Mouse (Mus musculus): ENCODE results near the gene Mab21l3.
A peak's percentile ranks its signal among the peaks of the same experiment; 100 is the strongest.

Gene Mab21l3

DNA sequence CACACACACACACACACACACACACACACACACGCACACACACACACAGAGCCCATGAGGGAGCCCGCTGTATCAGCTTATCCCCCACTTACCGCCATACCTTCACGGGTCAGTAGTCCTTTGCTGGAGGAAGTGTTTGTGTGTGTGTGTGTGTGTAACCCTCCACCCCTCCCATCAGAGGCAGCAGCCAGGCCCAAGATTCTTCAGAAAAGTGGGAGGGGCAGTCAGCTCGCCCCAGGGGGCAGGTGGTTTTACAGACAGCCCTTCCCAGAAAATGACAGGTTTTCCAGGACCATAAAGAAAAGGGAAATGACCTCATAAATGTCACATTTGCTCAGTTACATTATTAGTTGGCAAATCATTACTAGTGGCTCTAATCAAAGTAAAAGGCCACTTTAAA, at the start of gene Mab21l3:
Mab21l3 (minus strand) TSS at position 144 of the 400 bp plus-strand sequence.
- no peak for ATAC-seq (ENCODE audit: insufficient number of reproducible peaks, low FRiP score, low TSS enrichment)

DNA sequence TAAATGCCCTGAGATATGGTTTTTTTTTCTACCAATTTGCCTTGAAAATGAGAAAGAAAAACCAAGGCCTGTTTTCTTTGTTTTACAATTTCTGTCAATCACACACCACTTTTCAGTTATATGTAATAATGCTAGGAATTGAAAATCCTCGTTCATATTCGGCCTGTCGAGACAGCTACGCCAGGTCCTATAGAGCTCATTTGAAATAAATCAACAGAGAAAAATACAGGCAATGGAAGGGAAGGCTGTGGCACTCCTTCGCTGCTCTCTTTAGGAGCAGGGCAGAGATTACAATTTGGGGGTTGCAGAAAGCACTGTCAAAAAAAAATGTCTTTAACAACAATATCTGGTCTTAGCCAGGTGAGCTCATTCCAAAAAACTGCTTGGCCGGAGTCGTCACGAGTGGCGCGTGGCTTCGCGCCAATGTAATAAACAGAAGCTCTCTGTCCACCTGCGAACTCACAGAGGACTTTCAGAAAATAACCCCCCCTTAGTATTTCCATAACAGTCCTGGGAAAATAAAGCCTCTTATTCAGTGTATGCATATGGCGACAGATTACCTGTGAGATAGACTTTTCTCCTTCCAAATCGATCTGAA, 48.7 kb upstream of the Mab21l3 start:
- ATAC-seq (ENCODE audit: insufficient number of reproducible peaks, low FRiP score, low TSS enrichment): no peak

DNA sequence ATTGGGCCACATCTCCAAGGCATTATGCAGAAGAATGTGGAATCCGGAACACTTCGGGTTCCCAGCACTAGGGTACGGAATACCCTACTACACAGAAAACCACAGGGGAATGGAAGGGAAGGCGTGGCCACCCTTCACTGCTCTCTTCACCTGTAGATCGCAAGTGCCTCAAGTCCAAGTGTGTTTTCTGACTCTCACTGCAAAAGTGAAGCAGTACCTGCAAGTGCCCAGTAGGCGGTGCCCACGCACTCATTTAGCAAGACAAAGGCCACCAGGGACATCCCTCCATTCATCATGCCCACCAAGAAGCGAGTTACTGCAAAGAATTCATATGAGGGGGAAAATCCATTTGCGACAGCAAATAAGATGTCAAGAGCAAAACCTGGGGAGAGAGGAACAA, 48.1 kb upstream of the Mab21l3 start:
- ATAC-seq (ENCODE audit: insufficient number of reproducible peaks, low FRiP score, low TSS enrichment): peak; percentile 61

DNA sequence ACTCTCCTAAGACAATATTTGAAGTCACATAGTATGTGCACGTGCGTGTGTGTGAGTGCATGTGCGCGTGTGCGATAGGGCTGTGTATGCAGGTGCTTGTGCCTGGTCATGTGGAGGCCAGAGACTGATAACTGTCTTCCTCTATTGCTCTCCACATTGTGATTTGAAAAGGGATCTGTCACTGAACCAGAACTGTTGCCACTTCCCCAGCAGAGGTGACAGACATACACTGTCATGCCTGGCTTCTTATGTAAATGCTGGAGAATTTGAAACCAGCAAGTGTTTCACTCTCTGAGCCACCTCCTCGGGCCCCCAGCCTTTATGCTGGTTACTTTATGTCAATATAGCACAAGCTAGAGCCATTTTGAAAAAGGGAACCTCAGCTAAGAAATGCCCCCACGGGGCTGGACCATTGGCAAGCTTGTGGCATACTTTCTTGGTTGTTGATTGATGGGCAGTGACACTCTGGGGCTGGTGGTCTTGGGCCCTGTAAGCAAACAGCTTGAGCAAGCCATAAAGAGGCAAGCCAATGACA, 46.7 kb upstream of the Mab21l3 start:
- no peak for ATAC-seq (ENCODE audit: insufficient number of reproducible peaks, low FRiP score, low TSS enrichment)

DNA sequence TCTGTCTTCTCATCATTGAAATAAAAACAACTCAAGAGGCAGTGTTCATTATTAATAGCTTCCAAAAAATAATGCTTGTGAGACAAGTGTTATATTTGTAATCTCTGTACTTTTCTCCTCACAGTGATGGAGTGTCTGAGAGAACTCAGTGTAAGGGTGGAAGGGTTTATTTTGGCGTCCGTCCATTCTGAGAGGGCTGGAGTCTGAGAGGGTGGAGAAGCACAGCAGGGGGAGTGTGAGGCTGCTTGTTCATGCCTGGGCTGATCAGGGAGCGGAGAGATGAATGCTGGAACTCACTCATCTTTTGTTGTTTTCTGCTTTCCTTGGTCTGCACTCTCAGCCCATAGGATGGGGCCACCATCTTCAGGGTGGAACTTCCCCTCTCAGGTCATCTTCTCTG, 36.8 kb upstream of the Mab21l3 start:
- ATAC-seq (ENCODE audit: insufficient number of reproducible peaks, low FRiP score, low TSS enrichment): no peak

DNA sequence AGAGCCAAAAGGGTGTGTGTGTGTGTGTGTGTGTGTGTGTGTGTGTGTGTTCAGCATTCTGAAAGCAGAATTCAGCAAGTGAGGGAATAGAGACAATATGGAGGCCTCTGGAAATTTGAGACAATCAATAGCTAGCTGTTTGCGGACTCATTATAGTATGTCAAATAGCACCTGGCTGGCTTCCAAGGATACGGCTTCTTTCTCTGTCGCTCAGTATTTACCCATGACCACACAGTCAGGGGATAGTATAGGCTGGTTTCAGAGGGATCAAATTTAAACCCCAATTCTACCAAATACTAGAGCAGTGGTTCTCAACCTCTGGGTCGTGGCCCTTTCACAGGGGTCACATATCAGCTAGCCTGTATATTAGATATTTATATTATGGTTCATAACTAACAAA, 36.3 kb upstream of the Mab21l3 start:
- ATAC-seq (ENCODE audit: insufficient number of reproducible peaks, low FRiP score, low TSS enrichment): no peak

DNA sequence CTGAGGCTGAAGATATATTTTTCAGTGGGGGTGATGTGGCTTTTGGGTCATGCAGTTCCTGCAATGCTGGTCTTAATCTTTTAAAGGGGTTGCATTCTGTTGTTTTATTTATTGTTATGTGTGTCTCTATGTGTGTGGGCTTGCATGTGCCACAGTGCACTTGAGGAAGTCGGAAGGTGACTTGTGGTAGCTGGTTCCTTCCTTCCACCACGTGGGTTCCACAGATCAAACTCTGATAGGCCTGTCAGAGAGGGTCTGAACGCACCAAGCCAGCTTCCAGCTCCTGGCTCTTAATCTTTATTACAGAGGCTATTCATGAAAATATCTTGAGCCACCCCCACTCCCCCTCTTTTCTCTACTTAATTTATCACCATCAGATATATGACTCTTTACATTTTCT, 35.1 kb upstream of the Mab21l3 start:
- no peak for ATAC-seq (ENCODE audit: insufficient number of reproducible peaks, low FRiP score, low TSS enrichment)

DNA sequence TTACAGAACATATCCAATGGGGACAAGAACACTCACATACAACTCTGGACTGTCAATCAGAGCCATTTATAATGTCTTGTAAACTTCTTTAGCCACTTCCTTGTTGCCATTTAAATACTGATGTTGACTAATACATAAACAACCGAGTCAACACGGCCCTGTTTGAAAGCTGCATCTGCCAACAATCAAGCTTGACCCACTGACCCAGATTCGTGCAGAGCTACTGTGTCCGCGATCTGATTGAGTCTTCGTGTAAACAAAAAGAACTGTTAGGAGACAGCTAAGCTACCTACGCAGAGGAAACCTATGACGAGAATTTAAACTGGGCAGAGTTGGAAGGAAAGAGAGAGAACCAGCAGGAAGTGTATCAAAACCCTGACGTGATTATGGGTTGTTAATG, 33.0 kb upstream of the Mab21l3 start:
- no peak for ATAC-seq (ENCODE audit: insufficient number of reproducible peaks, low FRiP score, low TSS enrichment)

- ATAC-seq (ENCODE audit: insufficient number of reproducible peaks, low FRiP score, low TSS enrichment): no peak
Measured at GRCm38 (mm10) chr3:101880818-101881217, 32.1 kb upstream of the Mab21l3 start.

DNA sequence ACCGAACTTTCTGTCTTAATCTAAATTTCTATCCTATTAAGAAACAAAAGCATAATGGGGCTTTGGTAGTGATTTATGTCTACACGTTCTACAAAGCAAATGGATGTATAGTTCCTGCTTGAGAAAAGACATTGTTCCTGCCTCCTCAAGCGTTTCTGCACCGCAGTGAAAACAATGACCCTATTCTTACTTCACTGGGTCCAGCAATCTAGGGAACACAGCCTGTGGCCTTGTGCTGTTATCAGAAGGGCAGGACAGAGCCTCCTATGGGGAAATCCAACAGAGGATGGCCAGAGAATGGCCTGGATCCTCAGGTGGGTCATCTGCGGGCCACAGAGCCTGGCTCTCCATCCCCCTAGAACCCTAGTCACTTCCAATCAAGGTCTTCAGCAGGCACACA, 29.4 kb upstream of the Mab21l3 start:
- no peak for ATAC-seq (ENCODE audit: insufficient number of reproducible peaks, low FRiP score, low TSS enrichment)

DNA sequence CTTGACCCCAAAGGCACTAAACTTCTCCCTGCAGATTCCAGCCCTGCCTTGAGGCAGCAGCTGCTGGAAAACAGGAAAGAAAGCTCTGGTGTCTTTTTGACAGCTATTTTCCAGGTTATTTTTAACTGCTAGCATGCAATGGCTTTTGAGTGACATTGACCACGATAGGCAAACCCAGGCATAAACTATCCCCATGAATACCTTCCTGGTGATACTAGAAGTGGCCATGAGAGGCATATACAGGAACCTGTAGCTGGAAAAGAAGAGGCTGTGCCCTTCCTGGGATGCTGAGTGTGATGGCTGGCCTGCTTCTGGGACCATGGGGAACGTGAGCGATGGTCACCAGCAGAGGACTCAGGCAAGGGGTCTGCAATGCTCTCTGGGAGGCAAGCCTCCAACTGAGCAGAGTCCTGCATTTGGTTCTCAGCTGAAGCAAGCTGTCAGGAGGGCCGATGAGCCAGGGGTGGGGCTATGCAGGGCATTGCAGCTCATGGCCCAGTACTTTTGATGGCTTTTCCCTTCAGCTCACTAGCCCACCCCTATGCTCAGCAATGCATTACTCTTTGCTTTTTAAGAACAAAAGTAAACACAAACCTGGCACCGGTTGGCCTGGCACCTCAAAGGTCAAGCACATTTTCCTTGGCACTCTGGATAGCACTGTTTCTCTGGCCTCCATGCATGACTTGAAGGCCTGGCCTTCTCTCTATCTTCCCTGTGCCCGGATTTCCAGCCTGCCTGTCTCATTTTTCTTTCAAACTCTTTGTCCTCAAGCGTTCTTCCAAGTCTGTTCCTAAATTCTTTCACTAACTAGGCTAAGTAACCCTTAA, 27.9 kb upstream of the Mab21l3 start:
- ATAC-seq (ENCODE audit: insufficient number of reproducible peaks, low FRiP score, low TSS enrichment): no peak

DNA sequence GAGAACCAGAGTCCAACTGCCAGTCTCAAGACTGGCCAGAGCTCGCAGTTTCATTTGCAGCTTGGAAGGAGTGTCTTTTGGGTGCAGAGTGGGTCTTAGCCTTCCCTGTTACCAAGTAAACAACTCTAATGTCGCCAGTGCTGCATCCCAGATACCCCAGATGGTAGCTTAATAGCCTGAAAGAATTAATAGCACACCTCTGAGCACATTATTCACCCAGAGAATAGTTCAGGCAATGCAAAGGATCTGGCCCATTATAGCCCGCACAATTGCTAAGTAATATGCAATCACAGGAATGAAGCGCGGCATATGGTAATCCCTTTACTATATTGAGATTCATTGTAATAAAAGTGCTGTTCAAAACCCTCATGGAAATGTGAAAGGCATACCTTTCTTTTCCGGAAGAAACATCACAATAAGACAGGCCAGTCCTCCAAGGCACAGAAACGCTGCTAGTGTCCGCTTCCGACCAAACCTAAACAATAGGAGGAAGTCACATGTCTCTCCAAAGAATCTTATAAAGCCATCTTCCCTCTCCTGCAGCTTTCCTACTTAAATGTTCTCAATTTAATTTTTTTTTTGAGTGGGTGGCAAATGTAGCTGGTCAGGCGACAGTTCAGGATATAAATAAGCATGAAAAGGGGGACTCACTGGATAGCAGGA, 26.6 kb upstream of the Mab21l3 start:
- ATAC-seq (ENCODE audit: insufficient number of reproducible peaks, low FRiP score, low TSS enrichment): no peak

DNA sequence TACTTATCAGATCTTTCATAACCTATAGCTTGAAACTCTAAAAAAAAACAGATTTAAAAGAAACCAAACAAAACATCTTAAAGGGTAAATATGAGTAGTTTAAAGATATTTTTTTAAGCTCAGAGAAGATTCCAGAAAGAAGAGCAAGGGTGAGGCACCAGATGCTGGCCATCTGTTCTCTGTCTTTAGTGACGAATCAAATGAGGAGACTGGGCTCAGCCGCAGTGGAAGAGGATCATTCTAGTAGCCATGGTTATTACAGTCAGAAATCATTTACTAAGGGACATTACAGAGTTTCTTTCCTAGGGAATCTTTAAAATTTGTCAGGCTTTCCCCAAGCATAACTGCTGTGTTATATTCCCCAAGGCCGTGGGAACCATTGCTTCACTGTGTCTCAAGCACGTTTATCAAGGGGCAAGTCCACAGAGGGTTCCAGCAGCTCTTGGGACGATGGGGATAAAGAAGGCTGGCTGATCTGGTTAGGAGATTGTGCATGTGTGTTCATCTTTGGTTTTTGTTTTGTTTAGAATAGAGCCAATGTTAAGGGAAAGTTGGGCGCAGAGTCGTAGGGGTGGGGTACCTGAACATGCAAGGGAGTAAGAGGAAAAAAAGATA, 24.4 kb upstream of the Mab21l3 start:
- ATAC-seq (ENCODE audit: insufficient number of reproducible peaks, low FRiP score, low TSS enrichment): no peak

- ATAC-seq (ENCODE audit: insufficient number of reproducible peaks, low FRiP score, low TSS enrichment): no peak
Measured at GRCm38 (mm10) chr3:101871951-101872350, 23.2 kb upstream of the Mab21l3 start.

- peak; percentile 87 for ATAC-seq (ENCODE audit: insufficient number of reproducible peaks, low FRiP score, low TSS enrichment)
Measured at GRCm38 (mm10) chr3:101867001-101867421, 18.3 kb upstream of the Mab21l3 start.

- ATAC-seq (ENCODE audit: insufficient number of reproducible peaks, low FRiP score, low TSS enrichment): no peak
Measured at GRCm38 (mm10) chr3:101861856-101862255, 13.1 kb upstream of the Mab21l3 start.

GRCm38 (mm10) chr3:101860151-101860550, 11.4 kb upstream of the Mab21l3 start:
- ATAC-seq (ENCODE audit: insufficient number of reproducible peaks, low FRiP score, low TSS enrichment): no peak

GRCm38 (mm10) chr3:101859740-101860139, 11.0 kb upstream of the Mab21l3 start:
- no peak for ATAC-seq (ENCODE audit: insufficient number of reproducible peaks, low FRiP score, low TSS enrichment)

DNA sequence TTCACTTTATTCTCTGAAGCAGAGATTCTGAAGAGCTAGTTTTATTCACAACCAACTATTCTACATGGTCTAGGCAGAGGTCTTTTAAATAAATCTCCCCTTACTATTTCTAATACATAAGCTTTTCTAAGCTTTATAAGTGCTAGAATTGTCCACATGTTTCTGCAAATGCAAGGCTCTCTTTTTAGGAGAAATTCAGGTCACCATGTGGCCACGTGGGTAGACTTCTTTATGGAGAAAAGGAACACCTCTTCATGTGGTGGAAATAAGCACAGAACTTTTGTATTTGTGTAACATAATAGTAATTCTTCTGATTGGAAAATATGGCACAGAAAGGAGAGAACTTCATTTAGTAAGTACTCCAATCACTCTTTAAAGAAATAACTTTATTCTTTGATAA, 5.3 kb upstream of the Mab21l3 start:
- no peak for ATAC-seq (ENCODE audit: insufficient number of reproducible peaks, low FRiP score, low TSS enrichment)

DNA sequence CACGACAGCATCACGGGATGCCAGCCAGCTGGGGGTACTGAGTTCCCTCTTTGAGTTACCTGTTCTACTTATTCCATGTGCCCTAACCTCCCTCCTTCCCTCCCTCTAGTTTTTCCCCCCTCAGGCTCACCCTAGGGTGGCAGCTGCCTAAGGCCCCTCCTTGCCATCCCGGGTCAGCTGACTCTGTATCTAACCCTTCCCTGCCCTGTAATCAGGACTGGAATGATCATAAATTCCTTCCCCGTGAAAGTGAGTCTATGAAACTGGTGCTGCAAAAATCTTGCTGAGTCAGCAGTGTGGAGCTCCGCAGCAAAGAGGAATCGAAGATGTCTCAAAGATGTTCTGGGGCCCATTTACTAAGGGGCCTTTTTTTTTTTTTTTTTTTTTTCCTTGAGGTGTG, 2.6 kb upstream of the Mab21l3 start:
- no peak for ATAC-seq (ENCODE audit: insufficient number of reproducible peaks, low FRiP score, low TSS enrichment)

GRCm38 (mm10) chr3:101846096-101846495, 2.7 kb downstream of the Mab21l3 start:
- no peak for ATAC-seq (ENCODE audit: insufficient number of reproducible peaks, low FRiP score, low TSS enrichment)
